Mouse (Mus musculus) thymus, postnatal 4 days (tissue): Measurements from ENCODE around the gene Cyb561d2.
"Not testable (repeated sequence)": the region's sequence is repeated elsewhere in the genome, so short reads cannot be mapped to it uniquely, and the experiment has no call there.

ENCODE experiments used
- DNase-seq: peaks from one replicate; pipeline ENCODE4 v3.0.0; 2021

Cyb561d2 gene

DNA sequence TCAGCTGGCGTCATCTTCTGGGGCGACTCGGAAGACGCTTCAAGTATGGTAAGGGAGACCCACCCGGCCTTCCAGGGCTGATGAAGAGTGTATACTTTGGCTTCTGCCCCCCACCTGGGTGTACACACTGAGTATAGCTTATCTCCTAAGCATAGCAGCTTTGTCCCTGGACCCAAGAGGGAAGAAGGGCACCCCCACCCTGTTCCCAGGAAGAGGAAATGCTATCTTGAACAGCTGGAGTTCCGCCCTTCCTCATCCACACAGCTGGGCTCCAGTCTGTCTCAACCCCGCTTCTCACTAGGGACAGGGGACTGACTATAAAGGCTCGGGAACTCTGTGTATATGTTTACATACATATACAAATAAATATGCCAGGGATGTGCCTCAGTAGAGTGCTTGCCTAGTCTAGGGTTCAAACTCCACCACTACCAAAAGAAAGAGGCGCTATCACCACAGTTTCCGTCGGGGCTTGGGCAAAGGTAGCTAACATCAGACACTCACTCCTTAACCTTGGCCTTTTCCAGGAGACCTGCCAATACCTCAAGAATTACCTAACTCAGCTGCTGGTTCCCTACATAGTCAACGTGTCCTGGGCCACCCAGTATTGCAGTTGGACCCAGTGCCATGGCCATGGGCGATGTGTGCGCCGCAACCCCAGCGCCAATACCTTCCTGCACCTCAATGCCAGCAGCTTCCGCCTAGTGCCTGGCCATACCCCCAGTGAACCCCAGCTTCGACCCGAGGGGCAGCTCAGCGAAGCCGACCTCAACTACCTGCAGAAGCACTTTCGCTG lies 29.7 kb upstream of the Cyb561d2 start:
- no peak for DNase-seq

DNA sequence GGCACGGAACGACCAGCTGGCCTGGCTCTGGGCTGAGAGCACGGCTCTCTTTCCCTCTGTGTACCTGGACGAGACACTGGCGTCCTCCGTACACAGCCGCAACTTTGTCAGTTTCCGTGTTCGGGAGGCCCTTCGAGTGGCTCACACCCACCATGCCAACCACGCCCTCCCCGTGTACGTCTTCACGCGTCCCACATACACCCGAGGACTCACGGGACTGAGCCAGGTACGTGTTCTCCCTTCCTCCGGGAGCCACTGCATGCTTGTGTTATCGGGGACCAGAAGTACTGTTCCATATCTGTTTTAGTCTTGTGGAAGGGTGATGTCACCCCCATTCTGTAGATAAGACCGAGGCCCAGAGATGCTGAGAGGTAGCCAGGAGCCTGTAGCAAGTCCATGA lies 28.9 kb upstream of the Cyb561d2 start:
- DNase-seq, result no peak

DNA sequence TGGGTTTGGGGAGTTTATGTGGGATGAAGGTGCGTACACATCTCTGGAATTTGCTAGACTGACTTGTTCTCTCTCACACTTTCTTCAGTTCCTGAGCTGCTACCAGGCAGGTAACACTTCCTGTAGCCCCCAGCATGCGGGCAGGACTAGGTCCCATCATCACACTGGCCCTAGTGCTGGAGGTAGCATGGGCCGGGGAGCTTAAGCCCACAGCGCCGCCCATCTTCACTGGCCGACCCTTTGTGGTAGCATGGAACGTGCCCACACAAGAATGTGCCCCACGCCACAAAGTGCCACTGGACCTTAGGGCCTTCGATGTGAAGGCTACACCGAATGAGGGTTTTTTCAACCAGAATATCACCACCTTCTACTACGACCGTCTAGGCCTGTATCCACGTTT lies 28.0 kb upstream of the Cyb561d2 start:
- no peak for DNase-seq

DNA sequence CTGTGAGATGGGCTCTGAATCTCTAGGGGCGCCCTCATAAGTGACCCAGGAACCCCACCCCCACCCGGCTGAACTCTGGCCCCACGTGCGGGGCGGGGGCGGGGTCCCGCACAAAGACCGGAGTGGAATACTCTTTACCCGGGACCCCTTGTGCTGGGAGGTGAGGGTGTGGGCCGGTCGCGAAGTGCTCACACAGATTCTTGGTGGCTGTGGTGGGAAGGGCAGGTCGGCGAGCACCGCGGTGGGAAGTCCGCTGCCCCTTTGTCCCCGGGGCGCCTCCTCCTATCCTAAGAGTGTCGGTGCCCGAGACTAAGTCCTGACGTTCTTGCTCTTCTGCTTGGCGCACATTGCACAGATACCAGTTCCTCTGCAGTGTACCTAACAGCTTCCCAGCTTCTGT lies 27.3 kb upstream of the Cyb561d2 start:
- no peak for DNase-seq

DNA sequence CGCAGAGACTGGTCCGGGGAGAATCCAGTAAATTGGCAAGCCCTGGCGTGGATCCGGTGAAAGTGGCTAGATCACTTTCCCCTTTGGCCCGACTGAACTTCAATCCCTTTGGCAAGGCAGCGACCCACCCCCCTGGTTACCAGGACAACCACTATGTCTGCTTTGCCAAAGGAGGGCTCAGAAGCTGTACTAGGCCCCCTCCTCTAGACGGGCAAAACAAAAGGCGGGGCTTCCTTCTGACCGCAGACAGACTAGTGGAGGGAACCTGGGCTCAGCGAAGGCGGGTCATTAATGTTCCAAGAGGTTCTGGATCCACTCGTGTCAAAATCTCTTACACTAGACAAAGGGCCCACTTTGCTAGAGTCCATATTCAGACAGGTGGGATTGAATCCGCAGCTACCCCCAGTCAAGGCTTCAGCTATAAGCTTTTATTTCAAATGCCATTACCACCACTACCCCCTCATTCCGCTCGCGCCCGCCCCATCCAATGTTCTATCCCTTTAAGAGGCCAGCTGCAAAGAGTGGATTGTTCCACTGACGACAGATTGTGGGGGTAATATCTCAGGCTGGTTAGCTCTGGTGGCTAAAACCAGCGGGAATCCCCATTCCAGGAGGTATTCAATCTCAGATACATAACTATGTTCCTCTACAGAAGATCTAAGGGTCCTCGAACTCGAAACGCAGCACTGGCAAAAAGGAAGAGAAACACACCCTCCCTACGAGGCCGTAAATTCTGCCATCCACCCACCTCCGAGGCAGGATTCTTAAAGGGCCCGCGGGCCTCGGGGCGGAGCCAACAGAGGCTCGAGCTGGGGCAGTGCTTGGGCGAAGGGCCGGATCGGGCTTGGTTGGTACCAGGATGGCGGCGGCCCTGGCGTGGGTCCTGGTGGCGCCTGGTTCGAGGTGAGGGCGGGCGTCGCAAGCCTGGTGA lies 26.6 kb upstream of the Cyb561d2 start:
- peak; percentile 83 for DNase-seq

DNA sequence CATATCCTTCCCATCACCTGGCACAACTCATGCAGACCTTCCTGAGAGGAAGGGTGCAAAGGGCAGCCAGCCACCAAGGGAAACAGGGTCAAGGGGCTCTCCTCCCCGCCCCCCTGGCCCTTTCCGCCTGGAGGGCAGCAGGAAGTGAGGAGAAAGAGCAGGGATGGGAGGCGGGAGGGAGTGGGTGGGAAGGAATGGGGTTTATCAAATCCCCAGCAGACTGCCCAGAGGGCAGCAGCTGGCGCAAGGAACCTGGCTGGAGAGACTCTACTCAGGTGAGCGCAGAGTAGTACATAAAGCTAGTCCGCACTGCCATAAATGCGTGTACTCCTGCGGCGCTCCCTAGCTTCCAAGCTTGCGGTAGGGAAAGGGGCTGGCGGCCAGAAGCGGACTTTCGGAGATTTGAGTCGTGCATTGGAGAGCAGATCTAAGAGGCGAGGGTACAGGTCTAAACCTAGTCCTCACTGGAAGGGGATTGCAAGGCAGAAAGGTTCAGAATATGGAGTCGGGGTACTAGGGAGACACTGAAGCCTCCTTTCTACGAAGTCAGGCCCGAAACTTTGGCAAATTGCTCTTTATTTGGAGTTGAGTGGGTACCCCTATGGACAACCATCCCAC lies 25.8 kb upstream of the Cyb561d2 start, which contains the start of gene Hyal2:
Gene Hyal2, plus strand, starts transcription at position 244 of the 618 bp plus-strand sequence.
- no peak for DNase-seq

DNA sequence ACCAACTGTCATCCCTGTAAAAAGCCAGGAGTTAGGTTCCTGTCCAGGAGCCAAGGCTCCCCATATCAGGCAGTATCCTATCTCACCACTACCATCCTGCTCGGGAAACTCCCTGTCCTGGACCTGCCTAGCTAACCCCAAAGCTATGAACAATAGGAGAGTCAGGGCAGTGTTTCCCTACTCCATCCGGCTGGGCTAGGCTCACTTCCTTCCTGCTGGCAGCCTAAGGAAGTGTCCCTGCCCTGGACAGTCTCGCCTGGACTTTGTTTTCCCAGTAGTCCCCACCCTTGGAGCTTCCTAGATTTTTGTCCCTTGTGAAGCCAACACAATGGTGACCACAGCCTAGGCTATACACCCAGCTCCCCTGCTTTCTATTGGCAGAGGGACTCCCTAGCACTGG lies 24.9 kb upstream of the Cyb561d2 start:
- DNase-seq, result no peak

DNA sequence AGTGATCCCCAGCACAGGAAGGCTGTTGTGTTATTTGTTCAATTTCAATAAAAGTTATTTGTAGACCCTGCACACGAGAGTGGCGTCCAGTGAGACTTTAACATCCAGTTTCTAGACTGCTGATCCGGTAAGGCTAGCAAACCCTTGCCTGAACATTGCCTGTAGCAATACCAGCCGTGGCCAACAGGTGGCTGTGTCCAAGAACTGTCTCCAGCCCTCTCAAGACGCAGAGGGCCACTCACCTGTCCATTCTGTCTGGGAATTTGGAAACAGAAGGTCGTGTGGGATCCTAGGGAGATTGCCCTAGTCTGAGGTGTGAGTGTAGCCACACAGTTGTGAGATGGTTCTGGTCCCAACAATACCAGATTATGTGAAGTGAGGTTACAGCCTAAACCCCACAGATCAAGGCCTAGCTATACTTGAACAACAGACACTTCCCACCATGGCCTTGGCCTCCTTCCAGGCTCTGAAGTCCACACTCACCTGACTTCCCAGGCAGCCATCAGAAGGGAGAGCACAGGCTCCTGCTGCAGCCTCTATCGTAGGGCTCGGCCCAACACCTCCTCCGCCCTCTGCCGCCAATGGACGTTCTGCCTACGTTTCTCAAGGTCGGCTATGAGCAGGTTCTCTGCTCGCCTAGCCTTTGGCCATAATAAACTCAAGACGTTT lies 24.2 kb upstream of the Cyb561d2 start:
- DNase-seq, result peak; percentile 92

DNA sequence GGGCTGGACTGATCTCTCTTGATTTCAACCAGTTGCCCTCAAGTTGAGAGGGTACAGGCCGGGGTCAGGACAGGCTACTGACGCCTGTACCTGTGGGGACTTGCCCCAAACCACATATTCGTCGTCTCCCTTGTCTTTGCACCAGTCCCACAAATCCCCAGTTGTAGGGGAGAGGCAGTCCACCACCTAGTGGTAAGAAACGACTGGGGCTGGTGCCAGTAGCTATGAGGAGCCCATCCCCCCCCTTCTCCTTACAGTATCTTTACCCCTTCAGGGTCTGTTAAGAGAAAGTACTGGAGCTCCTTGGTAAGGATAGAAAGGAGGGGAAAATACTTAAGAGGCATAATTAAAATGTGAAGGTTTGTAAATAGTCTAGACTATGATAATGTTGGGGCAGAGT lies 23.6 kb upstream of the Cyb561d2 start:
- DNase-seq, result not testable (repeated sequence)

DNA sequence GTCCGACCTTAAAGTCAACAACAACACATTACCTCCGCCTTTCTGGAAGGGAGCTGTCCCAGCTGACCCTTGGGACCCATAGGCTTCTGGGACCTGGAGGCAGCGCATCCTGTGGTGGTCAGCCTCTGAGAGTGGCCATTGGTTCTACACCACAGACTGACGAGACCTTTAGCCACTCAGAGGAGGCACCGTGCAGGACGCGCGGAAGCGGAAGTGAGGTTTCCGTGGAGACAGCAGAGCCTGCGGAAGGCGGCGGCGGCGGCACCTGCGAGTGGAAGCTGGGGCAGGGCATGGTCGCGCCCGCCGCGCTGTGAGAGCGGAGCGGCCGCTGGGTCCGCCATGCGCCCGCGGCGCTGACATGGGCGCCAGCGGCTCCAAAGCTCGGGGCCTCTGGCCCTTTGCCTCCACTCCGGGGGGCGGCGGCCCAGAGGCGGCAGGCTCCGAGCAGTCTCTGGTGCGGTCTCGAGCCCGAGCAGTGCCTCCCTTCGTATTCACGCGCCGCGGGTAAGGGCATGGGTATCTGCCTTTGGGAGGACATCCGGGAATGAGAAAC lies 21.1 kb upstream of the Cyb561d2 start, which contains the start of gene Tusc2:
Gene Tusc2, plus strand, starts transcription at position 227 of the 553 bp plus-strand sequence.
- peak; percentile 94 for DNase-seq

DNA sequence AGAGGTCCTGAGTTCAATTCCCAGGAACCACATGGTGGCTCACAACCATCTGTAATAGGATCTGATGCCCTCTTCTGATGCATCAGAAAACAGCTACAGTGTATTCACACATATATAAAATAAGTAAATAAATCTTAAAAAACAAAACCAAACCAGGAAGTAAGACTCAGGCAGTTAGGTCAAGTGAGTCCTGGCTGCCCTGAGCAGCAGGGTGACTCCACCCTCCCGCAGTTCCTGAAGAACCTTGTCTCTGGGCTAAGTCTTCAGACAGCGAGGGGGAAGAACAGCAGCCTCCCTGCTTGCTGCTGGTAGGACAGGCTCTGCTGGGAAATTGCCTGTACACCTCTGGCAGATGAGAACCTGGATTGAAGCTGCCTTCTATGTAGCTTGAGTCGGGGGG lies 14.4 kb upstream of the Cyb561d2 start:
- no peak for DNase-seq

DNA sequence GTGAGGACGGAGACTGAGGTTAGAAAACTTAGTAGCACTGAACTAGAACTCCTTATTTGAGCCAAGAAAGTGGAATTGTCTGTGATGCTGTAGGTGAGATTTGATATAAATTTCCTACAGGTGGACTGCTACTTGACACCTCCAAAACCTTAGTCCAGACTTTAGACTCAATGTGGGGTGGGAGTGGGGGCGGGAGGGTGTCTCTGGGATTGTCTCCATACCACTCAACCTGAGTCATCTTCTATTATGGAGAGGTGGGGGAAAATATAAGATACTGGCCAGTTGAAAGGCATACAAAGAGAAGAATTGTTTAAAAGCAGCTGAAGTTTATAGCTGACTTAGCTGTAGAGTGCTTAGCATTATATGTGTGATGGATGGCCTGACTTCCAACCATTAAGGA lies 13.7 kb upstream of the Cyb561d2 start:
- DNase-seq, result no peak

DNA sequence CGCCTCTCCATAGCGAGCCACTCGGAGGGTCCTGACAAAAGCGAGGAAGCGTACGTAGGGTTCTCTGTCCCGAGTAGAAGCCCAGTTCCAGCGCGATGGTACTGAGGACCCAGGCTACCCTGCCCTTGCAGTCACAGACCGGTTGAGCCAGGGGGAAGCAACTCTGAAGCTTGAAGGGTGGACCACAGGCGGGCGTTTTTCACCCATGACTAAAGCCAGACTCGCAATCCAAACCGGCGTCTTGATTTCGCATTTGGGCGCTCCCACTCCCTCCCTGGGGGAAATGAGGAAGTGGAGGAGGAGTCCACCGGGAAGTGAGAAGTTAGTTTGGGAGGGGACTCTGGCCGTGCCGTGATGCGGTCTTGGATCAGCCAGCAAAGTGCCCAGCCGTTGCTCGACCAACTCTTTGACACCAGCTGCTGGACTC lies 13.1 kb upstream of the Cyb561d2 start:
- no peak for DNase-seq

DNA sequence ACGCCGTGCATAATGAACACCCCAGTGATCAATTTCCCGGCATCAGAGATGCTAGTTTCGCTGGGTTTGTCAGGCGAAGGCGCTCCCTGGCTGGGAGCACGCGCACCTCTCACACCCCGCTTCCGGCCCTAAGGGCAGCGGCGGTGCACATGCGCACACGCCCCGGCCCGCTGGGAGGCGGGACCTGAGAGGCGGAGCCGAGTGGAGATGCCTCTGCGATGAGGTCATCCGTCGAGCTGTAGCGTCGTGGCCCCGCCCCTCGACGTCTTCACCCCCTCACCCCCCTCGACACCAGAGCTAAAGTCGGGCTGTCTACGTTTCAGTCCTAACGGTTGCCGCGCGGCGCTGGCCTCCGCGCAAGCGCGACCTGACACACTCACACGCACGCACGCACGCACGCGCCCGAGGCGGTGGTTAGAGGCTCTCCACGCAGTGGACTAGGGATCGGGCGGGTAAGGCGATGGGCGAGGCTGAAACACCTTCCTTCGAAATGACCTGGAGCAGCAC lies 12.4 kb upstream of the Cyb561d2 start:
- peak; percentile 97 for DNase-seq

DNA sequence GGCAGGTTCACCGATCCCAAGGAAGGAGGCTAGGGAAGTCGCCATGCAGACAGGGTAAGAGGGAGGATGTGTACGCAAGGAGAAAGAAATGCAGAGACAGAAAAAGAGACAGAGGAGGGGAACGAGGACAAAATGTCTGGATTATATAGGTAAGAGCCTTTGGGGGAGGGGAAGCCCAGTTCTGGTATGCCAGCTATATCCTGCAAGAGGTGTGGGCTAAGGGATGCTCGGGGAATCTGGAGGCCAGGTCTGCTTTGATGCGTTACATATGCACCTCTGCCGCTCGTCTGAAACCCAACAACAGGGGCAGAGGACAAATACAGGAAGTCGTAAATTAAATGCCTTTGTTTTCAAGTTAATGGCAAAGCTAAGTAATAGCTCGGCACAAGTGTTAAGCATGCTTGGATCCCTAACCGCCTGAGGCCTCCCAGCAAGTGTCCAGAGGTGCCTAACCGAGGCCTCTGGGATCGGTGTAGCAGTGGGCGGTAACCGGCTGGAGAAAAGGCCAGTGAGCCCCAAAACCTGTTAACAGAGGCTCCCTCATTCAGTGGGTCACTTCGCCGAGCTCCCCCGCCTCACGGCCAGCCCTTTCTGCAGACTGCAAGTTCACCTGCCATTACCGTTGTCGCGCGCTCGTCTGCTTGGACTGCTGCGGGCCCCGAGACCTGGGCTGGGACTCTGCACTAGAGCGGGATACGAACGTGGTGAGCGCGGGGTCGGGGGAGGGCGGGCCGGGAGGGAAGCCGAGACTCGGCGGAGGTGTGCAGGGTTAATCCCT lies 11.7 kb upstream of the Cyb561d2 start:
- peak; percentile 73 for DNase-seq

DNA sequence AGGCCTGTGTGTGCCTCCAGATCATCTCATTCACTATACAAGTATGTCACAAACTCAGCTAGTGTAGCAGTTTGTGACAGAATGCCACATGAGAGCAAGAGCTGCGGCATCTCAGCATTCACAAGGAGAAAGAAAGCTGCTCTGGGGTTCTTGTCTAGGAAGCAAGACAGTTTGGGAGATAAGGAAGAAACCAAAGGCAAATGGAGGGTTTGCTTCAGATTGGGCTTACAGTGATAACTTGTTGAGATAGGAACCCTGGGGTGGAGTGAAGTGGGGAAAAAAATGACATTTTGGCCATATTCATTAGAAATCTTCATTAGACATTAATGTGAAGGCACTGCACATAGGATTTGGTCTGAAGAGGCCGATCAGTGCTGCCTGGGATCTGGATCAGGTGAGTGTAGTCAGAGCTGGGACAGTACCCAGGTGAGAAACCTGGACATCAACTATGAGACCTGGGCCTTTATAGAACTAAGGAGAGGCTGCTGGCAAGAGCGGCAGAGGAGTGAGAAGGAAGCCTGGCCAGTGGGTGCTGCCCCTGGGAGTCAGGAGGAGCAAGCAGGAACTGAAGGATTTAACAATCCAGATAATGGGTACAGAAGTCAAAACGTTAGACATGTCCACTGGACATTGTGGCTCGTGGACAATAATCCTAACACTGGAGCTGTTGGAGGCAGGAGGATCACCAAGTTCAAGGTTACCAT lies 10.8 kb upstream of the Cyb561d2 start:
- no peak for DNase-seq

DNA sequence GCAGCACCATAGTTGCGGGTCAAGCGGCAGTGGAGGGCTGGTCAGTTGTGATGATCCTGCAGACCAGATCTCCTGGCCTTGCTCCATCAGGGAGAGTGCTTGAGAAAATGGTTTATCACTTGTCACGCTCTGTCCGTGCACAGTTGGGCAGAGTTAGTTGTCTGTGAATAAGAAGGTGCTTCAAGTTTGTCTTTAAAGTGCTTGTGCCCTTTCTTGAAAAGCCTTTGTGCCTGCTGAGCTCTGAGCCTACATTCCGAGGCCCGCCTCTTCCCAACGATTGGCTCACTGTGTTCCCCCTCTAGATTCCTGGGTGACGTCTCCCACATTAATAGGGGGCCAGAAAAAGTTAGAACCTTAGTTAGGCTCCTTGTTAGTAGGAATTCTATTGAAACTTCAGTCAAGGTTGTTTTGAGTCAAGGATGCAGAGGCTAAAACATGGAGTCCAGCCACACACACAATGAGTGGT lies 9.9 kb upstream of the Cyb561d2 start:
- no peak for DNase-seq

DNA sequence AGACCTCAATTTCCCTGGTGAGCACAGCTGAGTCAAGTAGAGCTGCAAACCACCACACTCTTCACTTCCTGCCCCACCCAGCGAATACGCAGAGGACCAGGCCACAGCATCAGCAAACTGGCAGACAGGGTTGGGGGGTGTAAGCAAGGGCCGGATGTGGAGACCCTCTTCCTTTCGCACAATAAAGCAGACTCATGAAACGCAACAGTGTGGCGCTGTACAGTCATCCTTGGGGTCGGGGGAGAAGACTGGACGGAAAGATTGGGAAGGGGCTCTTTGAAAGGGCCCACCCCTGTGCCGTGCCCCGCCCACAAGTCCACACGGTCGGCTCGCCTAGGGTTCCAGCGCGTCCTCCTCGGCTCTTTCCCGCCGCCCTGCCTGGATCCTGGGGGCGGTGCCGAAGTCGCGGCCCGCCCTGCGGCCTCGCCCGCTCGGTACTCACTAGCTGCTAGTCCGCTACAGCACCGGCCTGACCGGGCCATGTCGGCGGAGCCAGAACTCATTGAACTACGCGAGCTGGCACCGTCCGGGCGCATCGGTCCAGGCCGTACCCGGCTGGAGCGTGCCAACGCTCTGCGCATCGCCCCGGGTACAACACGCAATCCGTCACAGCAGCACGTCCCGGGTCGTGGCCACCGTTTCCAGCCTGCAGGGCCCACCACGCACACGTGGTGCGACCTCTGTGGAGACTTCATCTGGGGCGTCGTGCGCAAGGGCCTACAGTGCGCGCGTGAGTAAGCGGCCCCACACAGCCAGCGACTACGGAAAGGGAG lies 9.3 kb upstream of the Cyb561d2 start, which contains the start of gene Rassf1:
Gene Rassf1, plus strand, starts transcription at position 439 of the 773 bp plus-strand sequence.
- DNase-seq, result peak; percentile 76

DNA sequence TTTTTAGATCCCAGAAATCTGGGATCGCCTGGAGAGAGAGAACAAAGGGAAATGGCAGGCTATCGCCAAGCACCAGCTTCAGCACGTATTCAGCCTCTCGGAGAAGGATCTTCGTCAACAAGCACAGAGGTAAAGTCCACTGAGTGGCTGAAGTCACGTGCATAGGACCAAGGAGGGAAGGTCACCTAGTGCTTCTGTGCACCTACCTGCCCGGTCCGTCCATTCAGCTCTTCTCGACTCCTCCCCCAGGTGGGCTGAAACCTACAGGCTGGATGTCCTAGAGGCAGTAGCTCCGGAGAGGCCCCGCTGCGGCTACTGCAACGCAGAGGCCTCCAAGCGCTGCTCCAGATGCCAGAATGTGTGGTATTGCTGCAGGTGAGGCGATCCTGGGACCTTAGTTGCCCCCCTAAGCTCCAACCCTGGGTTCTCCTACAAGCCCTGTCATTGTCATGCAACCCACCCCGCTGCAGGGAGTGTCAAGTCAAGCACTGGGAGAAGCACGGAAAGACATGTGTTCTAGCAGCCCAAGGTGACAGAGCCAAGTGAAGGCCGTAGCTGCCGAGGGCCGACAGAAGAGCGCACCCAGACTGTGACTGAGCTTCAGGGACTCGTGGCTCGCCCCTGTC lies 8.6 kb upstream of the Cyb561d2 start:
- DNase-seq, result no peak
